Mouse (Mus musculus) erythroblast, embryonic 14.5 days (primary cell): ENCODE data around the gene Fgfr2. TPM values are rescaled to one million over a fixed set of nuclear protein-coding genes. Genes with fewer than 3 reads are reported as not detected.

ENCODE experiments used
- H3K27me3 ChIP-seq: 2 replicates; pipeline ENCODE4 v1.6.1; 2012; ENCODE audit warnings: inconsistent platforms; ENCODE audit not compliant: control insufficient read depth
- H3K36me3 ChIP-seq: 2 replicates; pipeline ENCODE4 v1.6.1; 2012; ENCODE audit warnings: mild to moderate bottlenecking, inconsistent platforms; ENCODE audit not compliant: control insufficient read depth
- H3K4me1 ChIP-seq: 2 replicates; pipeline ENCODE4 v1.6.1; 2012; ENCODE audit warnings: inconsistent platforms; ENCODE audit not compliant: control insufficient read depth
- H3K4me3 ChIP-seq: replicated peaks from 2 replicates; pipeline ENCODE3; 2012; ENCODE audit warnings: moderate library complexity, mild to moderate bottlenecking, inconsistent platforms
- H3K9me3 ChIP-seq: 2 replicates; pipeline ENCODE4 v1.6.1; 2012; ENCODE audit warnings: low read length, inconsistent platforms, mixed read lengths; ENCODE audit not compliant: control insufficient read depth
- GATA1 ChIP-seq: IDR thresholded peaks from 2 replicates; pipeline ENCODE4 v1.6.1; 2012; ENCODE audit warnings: low read length, inconsistent platforms, mixed read lengths
- TAL1 ChIP-seq: IDR thresholded peaks from 3 replicates; pipeline ENCODE4 v1.6.1; 2012; ENCODE audit warnings: low read length, inconsistent platforms, mixed read lengths
- polyA plus RNA-seq: library from polyadenylated mRNA; stranded (reverse); fragments of >175 nt; gene quantifications from 2 replicates; pipeline ENCODE4 v1.2.3, GENCODE M21; 2012

Gene Fgfr2
- polyA plus RNA-seq, 1 experiment = not detected

GRCm38 (mm10) chr7:131746752-131747151 lies 1376.4 kb downstream of the Fgfr2 start:
- Histone ChIP-seq H3K9me3 (no peaks in the 10 kb centered on the region), H3K4me1 (no peaks in the 10 kb centered on the region), H3K27me3 (no peaks in the 10 kb centered on the region), H3K36me3 (no peaks in the 10 kb centered on the region), H3K4me3 (no peak overlapping the region)
- TF ChIP-seq TAL1 (no peak), GATA1 (no peak)

GRCm38 (mm10) chr7:131743193-131743592 lies 1380.0 kb downstream of the Fgfr2 start:
- Histone ChIP-seq H3K27me3 (no peaks in the 10 kb centered on the region), H3K36me3 (no peaks in the 10 kb centered on the region), H3K9me3 (no peaks in the 10 kb centered on the region), H3K4me3 (no peak overlapping the region), H3K4me1 (no peaks in the 10 kb centered on the region)
- TF ChIP-seq GATA1 (no peak), TAL1 (no peak)

GRCm38 (mm10) chr7:131722783-131723575 lies 1400.2 kb downstream of the Fgfr2 start:
- Histone ChIP-seq H3K27me3 (no peaks in the 10 kb centered on the region), H3K4me1 (no peaks in the 10 kb centered on the region), H3K9me3 (no peaks in the 10 kb centered on the region), H3K4me3 (no peak overlapping the region), H3K36me3 (no peaks in the 10 kb centered on the region)
- no peak for TF ChIP-seq TAL1
- no peak for TF ChIP-seq GATA1

- Histone ChIP-seq H3K9me3 (no peaks in the 10 kb centered on the region), H3K4me3 (no peak overlapping the region), H3K27me3 (no peaks in the 10 kb centered on the region), H3K36me3 (no peaks in the 10 kb centered on the region), H3K4me1 (no peaks in the 10 kb centered on the region)
- TF ChIP-seq TAL1 = no peak
- no peak for TF ChIP-seq GATA1
Observed at GRCm38 (mm10) chr7:131722316-131722715, 1400.8 kb downstream of the Fgfr2 start.

DNA sequence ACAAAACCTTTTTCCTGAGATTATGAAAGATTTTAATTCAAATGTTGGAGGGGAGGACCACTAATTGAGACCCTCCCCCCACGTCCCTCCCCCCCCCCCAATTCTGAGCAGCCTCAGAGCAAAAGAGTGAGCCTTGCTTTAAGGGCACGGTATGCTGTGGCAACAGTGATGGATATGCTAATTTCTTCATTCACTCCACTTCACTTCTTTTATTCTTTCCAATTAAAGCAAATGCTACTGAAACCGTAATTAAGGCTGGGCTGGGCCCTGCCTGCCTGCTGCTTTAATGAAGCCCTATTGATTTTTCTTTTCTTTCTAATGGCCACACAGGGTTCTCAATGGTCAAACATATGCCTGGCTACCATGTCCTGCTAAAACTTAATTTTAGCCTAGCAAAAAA lies 1404.9 kb downstream of the Fgfr2 start:
- no peak for TF ChIP-seq GATA1
- TF ChIP-seq TAL1 = no peak
- H3K27me3 ChIP-seq = no peaks in the 10 kb centered on the region
- no peaks in the 10 kb centered on the region for H3K36me3 ChIP-seq
- H3K4me3 ChIP-seq = no peak overlapping the region
- H3K4me1 ChIP-seq = no peaks in the 10 kb centered on the region
- no peaks in the 10 kb centered on the region for H3K9me3 ChIP-seq

GRCm38 (mm10) chr7:131713076-131713475 lies 1410.1 kb downstream of the Fgfr2 start:
- Histone ChIP-seq H3K9me3 (no peaks in the 10 kb centered on the region), H3K27me3 (no peaks in the 10 kb centered on the region), H3K4me3 (no peak overlapping the region), H3K4me1 (no peaks in the 10 kb centered on the region), H3K36me3 (no peaks in the 10 kb centered on the region)
- no peak for TF ChIP-seq GATA1

DNA sequence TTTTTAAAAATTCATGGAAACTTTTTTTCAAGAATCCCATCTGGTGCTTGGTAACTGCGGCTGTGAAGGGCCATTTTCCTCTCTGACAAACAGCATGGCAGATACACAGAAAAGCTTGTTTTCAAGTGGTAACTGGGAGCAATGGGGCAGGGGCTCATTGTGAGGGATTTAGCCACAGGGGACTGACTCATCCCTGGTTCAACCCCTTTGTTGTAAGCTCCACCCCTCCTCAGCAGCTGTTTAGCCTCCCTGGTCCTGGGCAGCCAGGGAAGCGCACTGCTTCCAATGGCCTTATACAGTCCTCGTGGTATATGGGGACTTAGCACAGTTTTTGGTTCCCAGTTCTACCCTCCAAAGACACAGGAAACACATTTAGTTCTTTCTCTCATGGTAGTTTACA lies 1426.3 kb downstream of the Fgfr2 start:
- no peak for TF ChIP-seq TAL1
- TF ChIP-seq GATA1 = no peak
- Histone ChIP-seq H3K36me3 (no peaks in the 10 kb centered on the region), H3K27me3 (no peaks in the 10 kb centered on the region), H3K4me1 (no peaks in the 10 kb centered on the region), H3K9me3 (peaks cover 2% of the 10 kb centered on the region; the same call in 1 of the 2 replicates), H3K4me3 (no peak overlapping the region)

DNA sequence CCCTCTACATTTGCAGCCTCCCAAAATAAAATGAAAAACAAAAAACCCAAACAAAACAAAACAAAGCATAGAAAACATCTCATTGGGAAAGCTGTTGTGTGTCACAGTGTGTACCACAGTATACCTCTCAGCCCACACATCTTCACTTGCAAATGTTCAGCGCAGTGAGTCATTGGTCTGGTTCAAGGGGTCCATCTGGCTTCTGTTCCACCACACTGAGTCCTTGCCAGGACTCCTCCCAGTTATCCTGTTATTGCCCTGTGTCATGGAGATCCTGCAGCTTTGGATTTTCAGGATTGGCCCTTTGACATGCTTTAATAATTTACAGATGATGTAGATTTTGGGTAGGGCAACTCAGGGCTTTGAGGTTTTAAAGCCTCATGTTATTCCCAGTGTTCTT lies 1435.8 kb downstream of the Fgfr2 start:
- Histone ChIP-seq H3K9me3 (no peaks in the 10 kb centered on the region), H3K4me1 (no peaks in the 10 kb centered on the region), H3K27me3 (no peaks in the 10 kb centered on the region), H3K36me3 (no peaks in the 10 kb centered on the region), H3K4me3 (no peak overlapping the region)
- TF ChIP-seq GATA1 = no peak
- TF ChIP-seq TAL1 = no peak

DNA sequence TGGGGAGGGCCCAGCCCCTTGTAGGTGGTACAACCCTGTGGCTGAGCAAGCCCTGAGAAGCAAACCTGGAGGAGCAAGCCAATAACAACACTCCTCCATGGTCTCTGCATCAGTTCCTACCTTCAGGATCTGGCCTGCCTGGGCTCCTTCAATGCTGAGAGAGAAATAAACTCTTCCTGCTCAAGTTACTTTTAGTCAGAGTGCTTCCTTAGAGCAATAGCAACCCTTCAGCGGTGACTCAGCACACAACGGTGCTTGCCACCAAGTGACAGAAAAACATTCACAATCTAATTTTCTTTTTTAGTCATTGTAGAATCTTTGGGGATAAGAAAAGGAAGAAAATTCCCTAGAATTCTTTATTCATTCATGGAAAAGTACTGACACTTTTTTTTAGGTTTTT lies 1446.0 kb downstream of the Fgfr2 start:
- no peaks in the 10 kb centered on the region for H3K9me3 ChIP-seq

DNA sequence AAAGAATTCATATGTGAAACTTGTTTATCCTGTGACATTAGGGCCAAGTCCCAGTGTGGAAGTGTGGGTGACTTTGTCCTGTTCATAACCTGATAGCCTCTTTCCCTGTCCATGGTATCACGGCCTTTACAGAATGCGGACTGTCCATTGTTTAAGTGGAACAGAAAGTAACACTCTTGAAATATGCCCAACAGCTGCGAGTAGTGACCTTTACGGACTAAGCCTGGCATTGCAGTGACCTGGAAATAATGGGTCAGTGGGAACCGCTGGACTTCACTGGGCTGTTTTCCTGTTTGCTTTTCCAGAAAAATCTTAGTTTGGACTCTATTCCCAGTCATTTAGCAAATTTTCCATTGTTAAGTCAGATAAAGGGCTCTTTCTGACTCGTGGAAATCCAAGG lies 1452.6 kb downstream of the Fgfr2 start:
- Histone ChIP-seq H3K36me3 (no peaks in the 10 kb centered on the region), H3K4me1 (no peaks in the 10 kb centered on the region), H3K27me3 (no peaks in the 10 kb centered on the region), H3K9me3 (no peaks in the 10 kb centered on the region), H3K4me3 (no peak overlapping the region)
- TF ChIP-seq TAL1 (no peak), GATA1 (no peak)

More for the DNA sequence above, 1446.0 kb downstream of the Fgfr2 start:
- Histone ChIP-seq H3K4me3 (no peak overlapping the region), H3K4me1 (no peaks in the 10 kb centered on the region), H3K27me3 (no peaks in the 10 kb centered on the region), H3K36me3 (no peaks in the 10 kb centered on the region)
- no peak for TF ChIP-seq GATA1
- no peak for TF ChIP-seq TAL1
